Mouse (Mus musculus) neural tube, embryonic 11.5 days (tissue): ENCODE measurements around the gene Mfsd12. TPM values are rescaled to one million over a fixed set of nuclear protein-coding genes. Genes with fewer than 3 reads are reported as not detected.

Experiments
- ATAC-seq: fragments of 200-750 bp; cut with Nextera tagmentation; 2 replicates; pipeline ENCODE4 v1.8.0; 2017; ENCODE audit warnings: moderate number of reproducible peaks, mild to moderate bottlenecking, moderate TSS enrichment, moderate library complexity; ENCODE audit not compliant: insufficient read depth, low FRiP score, low TSS enrichment
- DNase-seq: peaks from one replicate; pipeline ENCODE4 v3.0.0-alpha.2; 2015; ENCODE audit warnings: low spot score
- H3K27ac ChIP-seq: fragments of 300-500 bp; sonication (generic); 2 replicates; pipeline ENCODE4 v1.5.1; 2014; ENCODE audit warnings: low read depth, mild to moderate bottlenecking, low read length
- H3K27me3 ChIP-seq: fragments of 300-500 bp; sonication (generic); 2 replicates; pipeline ENCODE4 v1.6.1; 2014; ENCODE audit warnings: mild to moderate bottlenecking, low read length, mixed read lengths; ENCODE audit not compliant: control insufficient read depth, insufficient read depth
- H3K36me3 ChIP-seq: fragments of 300-500 bp; sonication (generic); 2 replicates; pipeline ENCODE4 v1.6.1; 2014; ENCODE audit warnings: mild to moderate bottlenecking, low read length, moderate library complexity, mixed read lengths; ENCODE audit not compliant: control insufficient read depth, insufficient read depth
- H3K4me1 ChIP-seq: fragments of 300-500 bp; sonication (generic); 2 replicates; pipeline ENCODE4 v1.6.1; 2014; ENCODE audit warnings: low read length, mixed read lengths; ENCODE audit not compliant: control insufficient read depth, insufficient read depth
- H3K4me2 ChIP-seq: fragments of 300-500 bp; sonication (generic); 2 replicates; pipeline ENCODE4 v1.6.1; 2014; ENCODE audit warnings: low read depth, mild to moderate bottlenecking, moderate library complexity
- H3K4me3 ChIP-seq: fragments of 300-500 bp; sonication (generic); 2 replicates; pipeline ENCODE4 v1.5.1; 2014; ENCODE audit warnings: low read depth, low read length
- H3K9ac ChIP-seq: fragments of 300-500 bp; sonication (generic); 2 replicates; pipeline ENCODE4 v1.6.1; 2014; ENCODE audit warnings: mild to moderate bottlenecking, low read length
- H3K9me3 ChIP-seq: fragments of 300-500 bp; sonication (generic); 2 replicates; pipeline ENCODE4 v1.6.1; 2016; ENCODE audit warnings: low read length; ENCODE audit not compliant: control insufficient read depth
- WGBS: fragments of 180-500 bp; shearing (Covaris S2); extraction: QIAGEN DNeasy Blood & Tissue Kit; methylation state at CpG from one replicate; pipeline ENCODE4 v1.1.7; 2014; 5-methylcytosine and 5-hydroxymethylcytosine counted together
- polyA plus RNA-seq: library from polyadenylated mRNA; unstranded; fragments of >200 nt; fragmentation: Nextera tagmentation; extraction: Ambion mirVana; gene quantifications from 2 replicates; pipeline ENCODE4 v1.2.1, GENCODE M21; 2014

Gene Mfsd12
- polyA plus RNA-seq, 1 experiment from 2014 or later = 5.3 TPM

DNA sequence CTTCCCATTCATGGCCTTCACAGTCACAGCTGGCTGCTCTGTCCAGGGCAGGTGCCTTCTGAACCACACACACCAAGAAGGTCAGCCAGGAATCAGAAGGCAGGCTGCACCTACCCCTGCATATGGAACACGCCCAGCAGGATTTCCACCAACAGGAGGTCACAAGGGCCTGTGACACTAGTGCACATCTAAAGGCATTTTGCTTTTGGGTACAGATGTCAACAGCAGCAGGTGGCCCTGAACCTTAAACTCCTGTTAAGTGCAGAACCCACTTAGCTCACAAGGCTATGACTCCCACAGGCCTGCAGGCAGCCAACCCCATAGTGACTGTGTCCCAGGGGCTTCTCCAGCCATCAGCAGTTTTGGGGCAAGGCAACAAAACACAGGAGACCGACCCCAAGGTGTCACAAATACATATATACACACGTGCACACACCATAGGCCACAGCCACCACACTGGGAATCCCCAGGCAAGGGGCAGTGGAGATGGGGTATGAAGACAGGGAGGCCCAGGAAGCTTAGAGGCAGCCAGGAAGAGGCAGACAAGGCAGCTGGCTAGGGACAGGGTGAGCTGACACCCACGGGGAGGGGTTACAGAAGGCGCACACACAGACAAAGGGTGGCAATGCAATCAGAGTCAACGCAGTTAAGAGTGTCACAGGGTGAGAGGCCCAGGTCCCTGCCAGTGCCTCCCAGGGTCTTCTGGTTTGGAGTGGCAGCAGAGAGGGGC lies 9.4 kb downstream of the Mfsd12 start:
- peaks cover 35% of the 10 kb centered on the region for H3K36me3 ChIP-seq

DNA sequence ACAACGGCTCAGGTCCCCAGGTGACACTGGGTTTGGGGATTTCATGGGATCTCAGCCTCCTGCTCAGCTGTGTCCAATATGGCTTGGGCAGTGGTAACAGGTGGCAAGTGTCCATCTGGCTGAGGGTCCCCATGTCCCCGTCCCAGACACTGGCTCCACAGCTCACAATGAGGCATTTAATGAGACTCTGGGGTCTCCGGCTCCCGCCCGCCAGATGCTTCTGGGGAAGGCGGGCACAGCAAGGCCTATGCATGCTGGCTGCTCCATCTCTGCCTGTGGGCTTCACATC lies 9.9 kb downstream of the Mfsd12 start:
- WGBS = 80% methylated on average over 6 of the region's 6 CpGs
- Histone ChIP-seq H3K27ac (no peak overlapping the region; the same call in 1 of the 2 replicates), H3K27me3 (peaks cover 15% of the 10 kb centered on the region), H3K9me3 (no peaks in the 10 kb centered on the region), H3K9ac (no peak overlapping the region), H3K4me2 (no peak overlapping the region), H3K4me1 (peaks cover 30% of the 10 kb centered on the region), H3K4me3 (no peak overlapping the region), H3K36me3 (peaks cover 35% of the 10 kb centered on the region)
- no peak for DNase-seq
- ATAC-seq = no peak

More for the DNA sequence above, 9.4 kb downstream of the Mfsd12 start:
- Histone ChIP-seq H3K27ac (no peak overlapping the region; the same call in 1 of the 2 replicates), H3K27me3 (peaks cover 15% of the 10 kb centered on the region), H3K9ac (no peak overlapping the region), H3K4me3 (no peak overlapping the region), H3K9me3 (no peaks in the 10 kb centered on the region), H3K4me1 (peaks cover 30% of the 10 kb centered on the region), H3K4me2 (no peak overlapping the region)
- no peak for ATAC-seq
- 77% methylated on average over 6 of the region's 6 CpGs for WGBS
- DNase-seq = no peak

DNA sequence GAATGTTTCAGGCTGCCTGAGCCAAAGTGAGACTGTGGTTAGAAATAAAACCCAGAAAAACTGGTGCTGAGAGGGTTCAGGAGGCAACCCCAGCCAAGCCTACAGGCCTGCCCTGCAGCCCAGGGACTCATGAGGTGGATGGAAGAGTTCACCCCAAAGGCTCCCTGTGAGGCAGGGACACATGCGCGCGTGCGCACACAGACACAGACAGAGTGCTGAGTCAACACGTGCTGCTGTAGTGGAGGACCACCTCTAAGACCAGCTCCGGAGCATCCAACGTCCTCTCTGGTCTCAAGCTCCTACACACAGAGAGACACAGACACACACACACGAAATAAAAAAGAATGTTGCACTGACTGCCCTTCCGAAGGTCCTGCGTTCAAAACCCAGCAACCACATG lies 18.0 kb downstream of the Mfsd12 start:
- peaks cover 12% of the 10 kb centered on the region for H3K4me1 ChIP-seq
- 96% methylated on average over 10 of the region's 10 CpGs for WGBS
- H3K27me3 ChIP-seq = no peaks in the 10 kb centered on the region
- ATAC-seq = no peak
- H3K9me3 ChIP-seq = no peaks in the 10 kb centered on the region
- H3K4me3 ChIP-seq = no peak overlapping the region
- H3K36me3 ChIP-seq = peaks cover 11% of the 10 kb centered on the region
- no peak overlapping the region for H3K4me2 ChIP-seq
- no peak for DNase-seq
- H3K9ac ChIP-seq = no peak overlapping the region
- no peak overlapping the region for H3K27ac ChIP-seq

DNA sequence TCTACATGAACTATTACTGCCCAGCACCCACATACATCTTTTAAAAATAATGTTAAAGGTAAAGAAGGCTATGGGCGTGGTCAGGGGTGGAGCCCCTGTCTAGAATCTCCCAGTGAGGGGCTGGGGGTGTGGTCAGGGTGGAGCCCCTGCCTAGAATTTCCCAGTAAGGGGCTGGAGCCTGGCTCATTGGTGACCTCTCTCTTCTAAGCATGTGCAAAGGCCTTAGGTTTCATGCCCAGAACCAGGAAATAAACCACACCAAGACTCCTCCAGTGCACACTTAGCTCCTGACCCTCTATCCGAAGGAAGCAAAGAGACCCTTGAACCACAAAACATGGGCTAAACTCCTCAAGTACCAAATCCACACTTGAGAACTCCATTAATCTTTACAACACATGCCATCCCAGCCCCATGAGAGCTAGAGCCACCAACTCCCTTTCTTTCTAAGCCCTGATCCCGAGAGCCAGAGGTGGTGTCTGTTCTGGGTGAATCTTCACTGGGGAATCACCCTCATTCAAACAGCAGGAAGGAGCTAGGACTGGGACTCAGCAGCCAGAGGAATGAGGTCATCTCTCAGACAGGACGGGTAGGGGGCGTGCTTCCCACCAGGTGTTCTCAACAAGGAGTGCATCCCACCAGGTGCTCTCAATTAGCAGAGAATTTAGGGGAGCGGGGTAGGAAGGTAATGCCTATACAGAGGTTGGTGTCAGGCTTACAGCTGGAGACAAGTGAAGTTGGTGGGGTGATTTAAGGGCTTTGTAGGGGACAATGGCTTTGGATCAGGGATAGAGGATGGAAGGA lies 19.5 kb downstream of the Mfsd12 start:
- H3K4me1 ChIP-seq = peaks cover 12% of the 10 kb centered on the region
- ATAC-seq = no peak
- peaks cover 5% of the 10 kb centered on the region for H3K36me3 ChIP-seq
- H3K4me2 ChIP-seq = peak overlapping the region; percentile 88
- no peaks in the 10 kb centered on the region for H3K27me3 ChIP-seq
- no peaks in the 10 kb centered on the region for H3K9me3 ChIP-seq
- 44% methylated on average over 6 of the region's 6 CpGs for WGBS
- peak overlapping the region; percentile 85 for H3K4me3 ChIP-seq
- no peak overlapping the region for H3K27ac ChIP-seq
- peak overlapping the region; percentile 89 for H3K9ac ChIP-seq
- no peak for DNase-seq

DNA sequence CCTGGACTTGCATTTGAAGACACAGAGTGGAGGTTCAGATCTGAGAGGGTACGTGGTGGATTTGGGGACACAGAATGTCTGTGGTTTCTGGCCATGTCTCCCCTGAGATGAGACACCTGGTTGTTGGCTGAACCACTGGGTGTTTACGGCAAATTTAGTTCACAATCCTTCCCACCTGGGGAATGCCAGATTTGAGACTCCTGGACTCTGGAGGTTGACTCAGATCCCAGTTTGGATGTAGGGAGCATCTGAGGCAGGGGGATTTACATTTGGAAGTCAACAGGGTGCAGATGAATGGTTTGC lies 20.0 kb downstream of the Mfsd12 start:
- 57% methylated on average over 2 of the region's 2 CpGs for WGBS
- DNase-seq (no peak), ATAC-seq (no peak)
- H3K36me3 ChIP-seq = peaks cover 5% of the 10 kb centered on the region
- peaks cover 12% of the 10 kb centered on the region for H3K4me1 ChIP-seq
- H3K9ac ChIP-seq = peak overlapping the region; percentile 89
- H3K27ac ChIP-seq = no peak overlapping the region
- H3K9me3 ChIP-seq = no peaks in the 10 kb centered on the region
- H3K4me3 ChIP-seq = peak overlapping the region; percentile 85
- H3K4me2 ChIP-seq = peak overlapping the region; percentile 88
- H3K27me3 ChIP-seq = no peaks in the 10 kb centered on the region

DNA sequence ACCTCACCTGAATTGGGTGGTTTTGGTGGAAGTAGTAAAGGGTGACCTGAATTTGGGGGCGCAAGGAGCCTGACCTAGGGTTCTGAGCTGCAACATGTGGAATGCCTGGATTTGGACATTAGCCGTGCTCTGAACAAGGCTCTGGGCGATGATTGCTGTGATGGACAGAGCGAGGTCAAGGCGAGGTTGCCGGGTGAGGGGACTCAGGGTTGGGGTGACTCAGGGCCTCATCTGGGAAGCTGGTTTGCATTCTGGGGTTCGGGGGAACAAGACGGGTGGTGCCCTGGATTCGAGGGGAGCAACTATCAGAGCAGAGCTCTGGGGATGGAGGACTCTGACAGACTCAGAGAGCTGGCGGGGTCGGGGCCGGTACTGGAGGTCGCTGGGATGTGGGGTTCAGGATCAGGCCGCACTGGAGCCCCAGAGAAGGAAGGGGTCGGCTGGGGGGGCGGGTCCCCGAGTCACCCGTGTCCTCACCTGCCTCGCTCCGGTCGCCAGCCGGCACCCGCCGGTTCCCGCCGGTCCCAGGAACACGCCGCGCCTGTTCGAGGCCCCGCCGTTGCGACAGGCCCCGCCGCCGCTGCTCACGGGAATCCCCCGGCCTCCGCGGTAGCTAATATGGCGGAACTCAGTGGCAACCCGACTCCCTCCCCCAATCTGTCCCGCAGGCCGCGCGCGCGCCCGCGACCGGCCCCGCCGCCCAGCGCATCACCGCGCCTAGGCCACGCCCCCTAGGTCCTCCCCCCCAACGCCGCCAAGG lies 20.7 kb downstream of the Mfsd12 start, which contains the start of gene Fzr1:
Fzr1 (minus strand) TSS at position 724 of the 760 bp plus-strand sequence.
- peak within 1 kb of the TSS; percentile 89 for H3K9ac ChIP-seq
- peak within 1 kb of the TSS; percentile 67 for H3K27ac ChIP-seq
- peak within 1 kb of the TSS; percentile 88 for H3K4me2 ChIP-seq
- ATAC-seq (peak; percentile 59), DNase-seq (no peak)
- H3K4me3 ChIP-seq = peak within 1 kb of the TSS; percentile 85
- peaks cover 12% of the 10 kb centered on the region for H3K4me1 ChIP-seq
- H3K9me3 ChIP-seq = no peaks in the 10 kb centered on the region
- under 1% methylated on average over 44 of the region's 59 CpGs for WGBS
- peaks cover 5% of the 10 kb centered on the region for H3K36me3 ChIP-seq
- H3K27me3 ChIP-seq = no peaks in the 10 kb centered on the region

DNA sequence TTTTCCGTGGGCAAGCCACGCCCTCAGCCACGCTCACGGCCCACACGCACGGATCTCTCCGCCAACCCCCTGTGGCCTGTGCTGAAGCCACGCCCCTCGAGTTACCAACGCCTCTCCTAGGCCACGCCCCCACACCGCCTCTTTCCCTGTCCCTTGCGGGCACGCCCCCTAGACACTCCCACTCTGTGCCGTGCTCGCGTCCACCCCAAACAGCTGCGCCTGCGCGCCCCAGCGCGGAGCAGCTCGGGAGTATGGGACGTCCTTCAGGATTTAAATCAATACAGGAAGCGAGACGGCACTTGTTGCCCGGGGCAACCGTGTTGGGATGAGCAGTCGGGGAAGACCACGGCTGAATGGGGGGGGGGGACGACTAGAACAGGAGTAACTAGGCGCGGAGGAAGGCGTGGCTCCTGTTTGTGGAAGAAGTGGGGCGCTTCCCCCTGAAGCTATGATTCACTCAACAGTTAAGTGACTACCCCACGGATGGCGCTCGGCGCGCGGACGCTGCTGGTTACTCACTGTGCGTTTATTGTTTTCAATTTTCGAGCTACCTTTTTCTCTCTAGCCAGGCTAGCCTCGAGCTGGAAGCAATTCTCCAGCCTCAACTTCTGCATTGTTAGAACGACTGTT lies 21.4 kb downstream of the Mfsd12 start:
- peak; percentile 100 for DNase-seq

DNA sequence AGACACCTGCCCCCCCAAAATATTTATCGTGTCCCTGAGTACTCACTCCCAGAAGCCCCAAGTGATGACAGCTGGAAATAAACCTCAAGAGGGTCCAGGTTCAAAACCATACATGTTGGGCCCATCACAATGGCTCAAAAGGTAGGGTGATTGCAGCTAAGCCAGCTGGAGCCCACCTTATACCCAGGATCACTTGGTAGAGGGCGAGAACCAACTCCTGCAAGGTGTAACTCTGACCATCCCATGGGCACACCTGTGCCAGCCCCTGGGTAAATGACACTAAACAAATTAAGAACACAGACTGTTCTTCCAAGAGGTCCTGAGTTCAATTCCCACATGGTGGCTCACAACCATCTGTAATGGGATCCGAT lies 21.9 kb downstream of the Mfsd12 start:
- Histone ChIP-seq H3K27me3 (no peaks in the 10 kb centered on the region), H3K9me3 (no peaks in the 10 kb centered on the region), H3K4me3 (peak overlapping the region; percentile 85), H3K27ac (peak overlapping the region; percentile 67; the same call in 1 of the 2 replicates), H3K4me2 (peak overlapping the region; percentile 59), H3K36me3 (0 out of 2 replicates have a peak, but pooled peaks cover 2% of the 10 kb centered on the region), H3K9ac (peak overlapping the region; percentile 62), H3K4me1 (peaks cover 12% of the 10 kb centered on the region)
- DNase-seq (no peak), ATAC-seq (0 out of 2 replicates have a peak, but pooled peaks have one; percentile 4)
- WGBS = 63% methylated on average over 3 of the region's 3 CpGs

More for the DNA sequence above, 21.4 kb downstream of the Mfsd12 start:
- 1% methylated on average over 43 of the region's 46 CpGs for WGBS
- Histone ChIP-seq H3K4me2 (peak overlapping the region; percentile 88), H3K36me3 (peaks cover 2% of the 10 kb centered on the region), H3K9me3 (no peaks in the 10 kb centered on the region), H3K27me3 (no peaks in the 10 kb centered on the region), H3K9ac (peak overlapping the region; percentile 89), H3K27ac (peak overlapping the region; percentile 67; the same call in 1 of the 2 replicates), H3K4me1 (peaks cover 12% of the 10 kb centered on the region), H3K4me3 (peak overlapping the region; percentile 85)
- peak; percentile 95 for ATAC-seq
